Mouse (Mus musculus): ENCODE results near the gene Tnik. TPM values are rescaled to one million over a fixed set of nuclear protein-coding genes. Genes with fewer than 3 reads are reported as not detected.

The Tnik gene
- polyA plus RNA-seq, 2 experiments from 2014 or later = 44.9 to 49.8 TPM

DNA sequence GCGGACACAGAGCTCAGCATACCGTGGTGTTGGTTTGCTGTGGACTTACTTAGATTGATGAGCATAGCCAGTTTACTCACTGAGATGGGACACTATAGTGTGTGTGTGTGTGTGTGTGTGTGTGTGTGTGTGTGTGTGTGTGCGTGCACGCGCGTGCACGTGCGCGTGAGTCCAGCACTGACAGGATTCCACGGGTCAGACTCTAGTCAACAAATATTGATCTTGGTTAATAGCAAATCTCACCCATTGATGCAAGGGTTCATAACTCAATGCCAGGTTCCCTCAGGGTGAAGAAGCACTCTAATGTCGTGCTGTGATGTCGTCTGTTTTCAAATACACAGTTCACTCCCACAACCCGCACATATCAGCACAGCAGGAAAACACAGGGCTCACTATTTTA, 462.2 kb downstream of the Tnik start:
- ATAC-seq = no peak

Measured in activated CD4-positive, CD25-positive, alpha-beta regulatory T cell, adult 4 months (primary cell).